Mouse (Mus musculus) midbrain, postnatal 0 days (tissue): ENCODE measurements at regions not wholly inside any gene's neighbourhood (a gene's known extent, or its start where the extent isn't known, plus 50 kb on each side); places are given as distances from the start of the nearest gene placed in this dataset.

Experiments used
- ATAC-seq: fragments of 200-750 bp; cut with Nextera tagmentation; 2 replicates; pipeline ENCODE4 v1.8.0; 2017; ENCODE audit warnings: moderate number of reproducible peaks, mild to moderate bottlenecking, moderate TSS enrichment, moderate library complexity; ENCODE audit not compliant: low FRiP score
- DNase-seq: peaks from one replicate; pipeline ENCODE4 v3.0.0-alpha.2; 2015; ENCODE audit warnings: low spot score
- H3K27ac ChIP-seq: fragments of 300-500 bp; sonication (generic); 2 replicates; pipeline ENCODE4 v1.5.1; 2014; ENCODE audit warnings: low read depth, mild to moderate bottlenecking, low read length, mixed read lengths
- H3K27me3 ChIP-seq: fragments of 300-500 bp; sonication (generic); 2 replicates; pipeline ENCODE4 v1.6.1; 2014; ENCODE audit warnings: low read length, control low read depth, mixed read lengths; ENCODE audit not compliant: insufficient read depth
- H3K36me3 ChIP-seq: fragments of 300-500 bp; sonication (generic); 2 replicates; pipeline ENCODE4 v1.6.1; 2014; ENCODE audit warnings: low read length, control low read depth, mixed read lengths; ENCODE audit not compliant: insufficient read depth
- H3K4me1 ChIP-seq: fragments of 300-500 bp; sonication (generic); 2 replicates; pipeline ENCODE4 v1.6.1; 2014; ENCODE audit warnings: mild to moderate bottlenecking, control low read depth, antibody characterized with exemption, low read length, mixed read lengths; ENCODE audit not compliant: insufficient read depth
- H3K4me2 ChIP-seq: fragments of 300-500 bp; sonication (generic); 2 replicates; pipeline ENCODE4 v1.6.1; 2014; ENCODE audit warnings: low read depth, mild to moderate bottlenecking, low read length, mixed read lengths; ENCODE audit not compliant: poor library complexity, severe bottlenecking
- H3K4me3 ChIP-seq: fragments of 300-500 bp; sonication (generic); 2 replicates; pipeline ENCODE4 v1.5.1; 2014; ENCODE audit warnings: low read depth, mild to moderate bottlenecking, low read length, moderate library complexity
- H3K9ac ChIP-seq: fragments of 300-500 bp; sonication (generic); replicated peaks from 2 replicates; pipeline ENCODE4 v1.6.1; 2014; ENCODE audit warnings: mild to moderate bottlenecking, low read length, moderate library complexity, mixed read lengths; ENCODE audit not compliant: poor library complexity, severe bottlenecking
- H3K9me3 ChIP-seq: fragments of 300-500 bp; sonication (generic); 2 replicates; pipeline ENCODE4 v1.6.1; 2016; ENCODE audit warnings: low read length, control low read depth
- CTCF ChIP-seq: IDR thresholded peaks from 2 replicates; pipeline ENCODE4 v1.5.1; 2016; ENCODE audit warnings: antibody characterized with exemption, mild to moderate bottlenecking
- WGBS: fragments of 180-500 bp; shearing (Covaris S2); extraction: QIAGEN DNeasy Blood & Tissue Kit; methylation state at CpG from one replicate; pipeline ENCODE4 v1.1.7; 2014; 5-methylcytosine and 5-hydroxymethylcytosine counted together

- Histone ChIP-seq H3K27me3 (no peaks in the 10 kb centered on the region), H3K9ac (no peak overlapping the region), H3K4me3 (no peak overlapping the region), H3K36me3 (no peaks in the 10 kb centered on the region), H3K4me2 (no peak overlapping the region), H3K9me3 (no peaks in the 10 kb centered on the region), H3K4me1 (no peaks in the 10 kb centered on the region), H3K27ac (no peak overlapping the region)
- no peak for TF ChIP-seq CTCF
- peak; percentile 27 for DNase-seq
- ATAC-seq = no peak
These were observed 988.5 kb upstream of the 1700009N14Rik start for GRCm38 (mm10) chr4:38461473-38462194.

- WGBS = 89% methylated on average over 2 of the region's 2 CpGs
- no peaks in the 10 kb centered on the region for H3K36me3 ChIP-seq
- ATAC-seq = no peak
These were observed 951.8 kb upstream of the 1700009N14Rik start for GRCm38 (mm10) chr4:38498271-38498670.

GRCm38 (mm10) chr4:38505875-38506274 is 944.2 kb upstream of the 1700009N14Rik start:
- H3K36me3 ChIP-seq = no peaks in the 10 kb centered on the region
- no peaks in the 10 kb centered on the region for H3K4me1 ChIP-seq
- WGBS = 87% methylated on average over 1 of the region's 1 CpGs
- no peaks in the 10 kb centered on the region for H3K27me3 ChIP-seq
- H3K4me2 ChIP-seq = no peak overlapping the region
- no peak overlapping the region for H3K9ac ChIP-seq
- no peaks in the 10 kb centered on the region for H3K9me3 ChIP-seq
- H3K4me3 ChIP-seq = no peak overlapping the region
- no peak for TF ChIP-seq CTCF
- H3K27ac ChIP-seq = no peak overlapping the region
- ATAC-seq (no peak), DNase-seq (no peak)

More at GRCm38 (mm10) chr4:38498271-38498670, 951.8 kb upstream of the 1700009N14Rik start:
- H3K4me3 ChIP-seq = no peak overlapping the region
- no peak for TF ChIP-seq CTCF
- no peak overlapping the region for H3K4me2 ChIP-seq
- H3K27me3 ChIP-seq = no peaks in the 10 kb centered on the region
- no peak for DNase-seq
- no peak overlapping the region for H3K27ac ChIP-seq
- H3K9ac ChIP-seq = no peak overlapping the region
- no peaks in the 10 kb centered on the region for H3K4me1 ChIP-seq
- H3K9me3 ChIP-seq = no peaks in the 10 kb centered on the region

- no peaks in the 10 kb centered on the region for H3K27me3 ChIP-seq
- H3K9me3 ChIP-seq = no peaks in the 10 kb centered on the region
- H3K4me2 ChIP-seq = no peak overlapping the region
- 83% methylated on average over 3 of the region's 3 CpGs for WGBS
- ATAC-seq (no peak), DNase-seq (no peak)
- H3K9ac ChIP-seq = no peak overlapping the region
- TF ChIP-seq CTCF = peak; percentile 38
- H3K27ac ChIP-seq = no peak overlapping the region
- no peaks in the 10 kb centered on the region for H3K36me3 ChIP-seq
- H3K4me3 ChIP-seq = no peak overlapping the region
- no peaks in the 10 kb centered on the region for H3K4me1 ChIP-seq
These were observed 942.9 kb upstream of the 1700009N14Rik start for GRCm38 (mm10) chr4:38507202-38507601.

GRCm38 (mm10) chr4:38519108-38519507 is 931.0 kb upstream of the 1700009N14Rik start:
- H3K4me1 ChIP-seq = no peaks in the 10 kb centered on the region
- H3K9me3 ChIP-seq = no peaks in the 10 kb centered on the region
- no peak overlapping the region for H3K9ac ChIP-seq
- no peak overlapping the region for H3K4me3 ChIP-seq
- TF ChIP-seq CTCF = no peak
- no peaks in the 10 kb centered on the region for H3K36me3 ChIP-seq
- no peak overlapping the region for H3K27ac ChIP-seq
- no peak overlapping the region for H3K4me2 ChIP-seq
- ATAC-seq (no peak), DNase-seq (no peak)
- no peaks in the 10 kb centered on the region for H3K27me3 ChIP-seq
- WGBS = 73% methylated on average over 3 of the region's 3 CpGs
